Mouse (Mus musculus) left cerebral cortex, postnatal 25 days (tissue): Measurements from ENCODE around the gene En2. TPM values are rescaled to one million over a fixed set of nuclear protein-coding genes. Genes with fewer than 3 reads are reported as not detected.

Source experiments
- DNase-seq, 2 experiments: peaks; one replicate each; pipeline ENCODE4 v3.0.0; 2022; ENCODE audit warnings: low spot score in 2 of 2, mixed read lengths in 1 of 2
- intact Hi-C: fragments of 180-260 bp; cut with DNase I; formaldehyde crosslinking; loops from one replicate; pipeline ENCODE4 v1.15.1; 2025
- total RNA-seq, 2 experiments: library from RNA; stranded (reverse); gene quantifications; 2 replicates each; pipeline ENCODE4 v1.2.3; 2021

En2 gene
- total RNA-seq, 2 experiments from 2014 or later = 0.14 to 0.25 TPM

DNA sequence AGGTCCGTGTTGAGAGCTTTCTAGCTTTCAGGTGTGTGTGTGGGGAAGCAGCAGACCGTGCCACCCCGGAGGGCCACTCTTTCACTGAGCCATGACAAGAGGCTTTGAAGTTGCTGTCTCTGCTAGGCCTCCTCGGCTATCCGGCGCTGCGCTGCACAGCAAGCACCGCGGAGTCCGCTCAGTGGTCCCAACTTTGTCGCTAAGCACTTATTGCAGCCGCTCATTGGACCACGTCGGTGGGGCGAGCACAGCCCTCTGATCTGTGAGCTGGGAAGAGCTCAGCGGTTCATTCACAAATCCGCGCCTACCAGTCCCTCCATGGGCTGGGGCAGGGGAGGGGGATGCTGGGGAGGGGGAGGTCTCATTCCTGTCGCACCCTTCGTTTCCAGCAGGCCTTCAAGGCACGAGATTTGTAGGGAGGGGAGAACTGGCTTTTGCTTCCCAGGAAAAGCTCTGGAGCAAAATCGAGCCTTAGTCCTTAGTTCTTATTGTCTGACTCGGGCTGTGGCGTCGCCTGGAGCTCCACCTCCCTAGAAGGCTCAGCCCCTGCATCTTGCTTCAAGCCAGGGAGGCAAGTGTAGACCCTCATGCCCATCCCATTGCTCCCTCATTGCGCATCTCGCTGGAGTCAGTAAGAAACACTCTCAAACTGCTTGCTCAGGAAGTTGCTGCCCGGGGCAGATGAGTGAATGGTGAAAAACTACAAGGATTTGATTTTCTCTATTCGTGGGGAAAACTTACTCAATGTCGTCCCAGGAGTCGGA is 7.0 kb upstream of the En2 start:
- intact Hi-C loops = no loop called here
- DNase-seq = no peak

DNA sequence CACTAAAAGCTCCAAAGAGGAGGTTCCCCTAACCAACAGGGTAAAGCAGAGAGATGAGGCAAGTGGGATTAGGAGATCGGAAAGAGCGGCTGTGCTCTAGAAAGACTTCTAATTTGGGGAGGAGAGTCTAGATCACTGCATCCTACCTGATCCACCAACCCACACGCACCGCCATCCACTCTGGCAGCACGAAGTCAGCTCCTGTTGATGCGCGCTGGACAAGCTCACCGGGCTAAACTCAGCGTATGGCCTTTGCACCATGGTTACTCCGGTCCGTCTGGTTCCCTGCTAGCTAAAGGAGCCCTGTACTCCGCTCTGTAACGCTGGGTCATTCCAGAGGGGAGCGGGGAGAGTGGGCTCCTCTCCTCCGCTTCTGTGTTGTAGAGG is 6.4 kb upstream of the En2 start:
- DNase-seq = no peak
- intact Hi-C loops = no loop called here

- intact Hi-C loops = no loop called here
- DNase-seq = no peak
Observed at GRCm38 (mm10) chr5:28159891-28160470, 5.5 kb upstream of the En2 start.

GRCm38 (mm10) chr5:28161383-28161937 is 4.0 kb upstream of the En2 start:
- no peak for DNase-seq
- intact Hi-C loops = no loop called here

- intact Hi-C loops = no loop called here
- no peak for DNase-seq
Observed at GRCm38 (mm10) chr5:28161938-28162402, 3.5 kb upstream of the En2 start.

GRCm38 (mm10) chr5:28163926-28164325 is 1.6 kb upstream of the En2 start:
- intact Hi-C loops = no loop called here
- no peak for DNase-seq

DNA sequence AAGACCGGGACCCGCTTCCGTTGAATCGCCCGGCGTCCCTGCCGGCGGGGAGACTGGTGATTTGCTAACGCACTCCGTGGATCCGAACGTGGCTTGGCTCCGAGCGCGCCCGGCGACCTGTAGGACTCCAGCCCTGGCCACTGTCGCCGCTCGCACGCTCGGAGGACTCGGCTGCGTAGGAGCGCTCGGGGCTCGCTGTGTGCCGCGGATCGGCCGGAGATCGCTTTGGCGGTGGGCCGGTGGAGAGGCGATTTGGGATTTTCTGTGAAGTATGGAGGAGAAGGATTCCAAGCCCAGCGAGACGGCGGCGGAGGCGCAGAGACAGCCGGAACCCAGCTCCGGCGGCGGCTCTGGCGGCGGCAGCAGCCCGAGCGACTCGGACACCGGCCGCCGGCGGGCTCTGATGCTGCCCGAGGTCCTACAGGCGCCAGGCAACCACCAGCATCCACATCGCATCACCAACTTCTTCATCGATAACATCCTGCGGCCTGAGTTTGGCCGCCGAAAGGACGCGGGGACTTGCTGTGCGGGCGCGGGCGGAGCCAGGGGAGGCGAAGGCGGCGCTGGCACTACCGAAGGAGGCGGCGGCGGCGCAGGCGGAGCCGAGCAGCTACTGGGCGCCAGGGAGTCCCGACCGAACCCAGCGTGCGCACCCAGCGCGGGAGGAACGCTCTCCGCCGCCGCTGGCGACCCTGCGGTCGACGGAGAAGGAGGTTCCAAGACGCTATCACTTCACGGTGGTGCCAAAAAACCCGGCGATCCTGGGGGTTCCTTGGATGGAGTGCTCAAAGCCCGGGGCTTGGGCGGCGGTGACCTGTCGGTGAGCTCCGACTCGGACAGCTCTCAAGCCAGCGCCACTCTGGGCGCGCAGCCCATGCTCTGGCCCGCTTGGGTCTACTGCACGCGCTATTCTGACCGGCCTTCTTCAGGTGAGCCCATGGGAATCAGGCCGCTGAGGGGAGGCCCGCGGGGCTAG is 1.1 kb downstream of the En2 start:
- DNase-seq = no peak
- intact Hi-C loops = no loop called here

DNA sequence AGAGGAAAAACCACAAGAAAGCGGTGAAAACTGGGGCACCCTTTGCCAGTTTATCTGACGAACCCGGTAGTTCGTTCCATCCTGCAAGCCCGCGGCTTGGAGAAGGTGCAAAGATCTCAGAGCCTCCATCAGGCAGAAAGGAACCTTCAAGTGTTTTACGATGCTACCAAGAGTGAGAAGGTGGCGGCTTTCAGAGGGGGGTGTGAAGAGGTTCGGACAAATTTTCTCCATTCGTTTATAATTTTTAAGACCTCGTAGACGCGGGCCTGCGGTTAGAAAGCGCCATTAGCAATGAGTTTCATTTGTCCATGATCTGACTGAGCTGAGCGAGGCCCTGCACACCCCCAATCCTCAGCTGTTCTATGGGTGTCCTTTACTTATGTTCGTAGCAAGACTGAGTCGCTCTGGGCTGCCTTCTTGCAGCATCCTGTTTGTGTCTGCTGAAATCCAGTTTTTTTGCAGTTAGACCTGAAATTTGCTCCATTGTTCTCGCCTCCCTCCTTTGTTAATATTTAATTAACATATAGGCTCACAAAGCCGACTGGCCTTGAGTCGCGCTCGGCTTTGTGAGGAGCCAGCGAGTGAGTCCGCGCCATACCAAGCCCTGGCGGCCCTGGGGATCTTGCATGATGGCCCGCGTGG is 2.2 kb downstream of the En2 start:
- intact Hi-C loops = loop anchor here (2.0 kb wide), 3 partner anchors 43 to 1303 kb away; partner anchors contain the start of gene Rbm33
- no peak for DNase-seq

- DNase-seq = no peak
- intact Hi-C loops = loop anchor here (2.0 kb wide), 3 partner anchors 44 to 1302 kb away; partner anchors contain the start of gene Rbm33
Observed at GRCm38 (mm10) chr5:28168253-28169165, 3.0 kb downstream of the En2 start.

DNA sequence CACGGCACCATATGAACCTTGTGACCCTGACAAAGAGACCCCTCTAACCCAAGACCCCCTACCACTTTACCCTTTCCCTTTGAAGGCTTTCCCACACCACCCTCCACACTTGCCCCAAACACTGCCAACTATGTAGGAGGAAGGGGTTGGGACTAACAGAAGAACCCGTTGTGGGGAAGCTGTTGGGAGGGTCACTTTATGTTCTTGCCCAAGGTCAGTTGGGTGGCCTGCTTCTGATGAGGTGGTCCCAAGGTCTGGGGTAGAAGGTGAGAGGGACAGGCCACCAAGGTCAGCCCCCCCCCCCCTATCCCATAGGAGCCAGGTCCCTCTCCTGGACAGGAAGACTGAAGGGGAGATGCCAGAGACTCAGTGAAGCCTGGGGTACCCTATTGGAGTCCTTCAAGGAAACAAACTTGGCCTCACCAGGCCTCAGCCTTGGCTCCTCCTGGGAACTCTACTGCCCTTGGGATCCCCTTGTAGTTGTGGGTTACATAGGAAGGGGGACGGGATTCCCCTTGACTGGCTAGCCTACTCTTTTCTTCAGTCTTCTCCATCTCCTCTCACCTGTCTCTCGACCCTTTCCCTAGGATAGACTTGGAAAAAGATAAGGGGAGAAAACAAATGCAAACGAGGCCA is 3.8 kb downstream of the En2 start:
- DNase-seq = no peak
- intact Hi-C loops = loop anchor here (2.0 kb wide), 3 partner anchors 44 to 1302 kb away; partner anchors contain the start of gene Rbm33

DNA sequence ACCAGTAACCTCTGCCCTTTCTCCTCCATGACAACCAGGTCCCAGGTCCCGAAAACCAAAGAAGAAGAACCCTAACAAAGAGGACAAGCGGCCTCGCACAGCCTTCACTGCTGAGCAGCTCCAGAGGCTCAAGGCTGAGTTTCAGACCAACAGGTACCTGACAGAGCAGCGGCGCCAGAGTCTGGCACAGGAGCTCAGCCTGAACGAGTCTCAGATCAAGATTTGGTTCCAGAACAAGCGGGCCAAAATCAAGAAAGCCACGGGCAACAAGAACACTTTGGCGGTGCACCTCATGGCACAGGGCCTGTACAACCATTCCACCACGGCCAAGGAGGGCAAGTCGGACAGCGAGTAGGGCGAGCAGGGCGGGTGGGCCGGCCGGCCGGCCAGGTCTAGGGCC is 4.6 kb downstream of the En2 start:
- no peak for DNase-seq
- intact Hi-C loops = no loop called here

DNA sequence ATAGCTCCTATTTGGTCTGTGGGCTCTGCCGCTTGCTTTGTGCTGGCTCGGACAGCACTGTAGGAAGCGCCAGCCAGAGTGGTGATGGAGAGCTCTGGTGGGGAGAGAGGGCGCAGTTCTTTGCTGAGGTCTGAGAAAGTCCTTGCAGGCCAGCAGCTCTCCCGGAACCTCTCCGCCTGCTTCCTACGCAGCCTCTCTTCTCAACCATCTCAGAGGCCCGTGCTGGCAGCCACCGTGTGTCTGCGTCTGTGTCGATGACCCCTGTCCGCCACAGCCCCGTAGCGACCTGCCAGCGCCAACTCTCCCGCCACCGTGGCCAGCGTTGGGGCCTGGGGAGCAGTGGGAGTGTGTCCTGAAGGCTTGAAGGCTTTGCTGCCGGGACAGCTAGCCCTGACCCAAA is 5.4 kb downstream of the En2 start:
- no peak for DNase-seq
- intact Hi-C loops = no loop called here

DNA sequence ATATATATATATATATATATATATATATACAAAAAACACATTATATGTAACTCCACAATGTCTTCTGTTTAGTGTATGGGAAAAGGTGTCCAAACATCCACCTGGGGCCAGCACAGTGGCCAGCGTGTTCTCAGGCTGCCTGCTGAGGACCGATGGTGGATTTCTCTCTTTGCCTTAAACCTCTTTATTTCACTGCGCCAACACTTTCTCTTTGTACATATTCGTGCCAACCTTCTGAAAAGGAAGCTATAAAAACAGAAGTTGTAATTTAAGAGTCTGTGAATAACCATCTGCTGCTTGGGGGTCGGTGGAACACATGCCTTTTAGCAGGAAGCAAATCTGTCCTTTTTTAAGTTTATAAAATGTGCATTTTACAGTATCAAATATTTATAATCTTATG is 6.2 kb downstream of the En2 start:
- no peak for DNase-seq
- intact Hi-C loops = loop anchor here (2.0 kb wide), 1 partner anchor 41 kb away; no protein-coding TSS in a partner anchor

GRCm38 (mm10) chr5:28172261-28172920 is 6.9 kb downstream of the En2 start:
- intact Hi-C loops = loop anchor here (2.0 kb wide), 1 partner anchor 40 kb away; no protein-coding TSS in a partner anchor
- no peak for DNase-seq

GRCm38 (mm10) chr5:28172921-28173670 is 7.6 kb downstream of the En2 start:
- intact Hi-C loops = loop anchor here (2.0 kb wide), 1 partner anchor 40 kb away; no protein-coding TSS in a partner anchor
- no peak for DNase-seq

DNA sequence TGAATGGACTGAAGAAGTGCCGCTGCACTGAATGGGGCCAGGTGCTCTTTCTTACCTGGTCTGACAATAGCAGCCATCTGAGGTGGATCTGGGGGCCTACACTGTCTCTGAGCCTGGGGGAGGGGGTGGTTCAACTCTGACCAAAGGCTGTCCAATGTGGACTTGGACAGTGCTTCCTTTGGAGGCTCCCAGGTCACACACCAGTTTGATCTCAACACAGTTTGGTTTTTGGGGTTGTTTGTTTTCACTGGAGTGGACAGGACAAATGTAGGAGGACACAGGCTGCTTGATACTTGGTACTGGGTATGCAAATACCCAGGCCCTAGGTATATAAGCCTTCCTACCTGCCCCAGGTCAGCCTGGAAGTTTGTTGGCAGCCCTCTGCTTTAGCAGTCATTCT is 8.2 kb downstream of the En2 start:
- intact Hi-C loops = loop anchor here (2.0 kb wide), 1 partner anchor 39 kb away; no protein-coding TSS in a partner anchor
- no peak for DNase-seq
